Mouse (Mus musculus): ENCODE results near the gene Ptpn7.

DNA sequence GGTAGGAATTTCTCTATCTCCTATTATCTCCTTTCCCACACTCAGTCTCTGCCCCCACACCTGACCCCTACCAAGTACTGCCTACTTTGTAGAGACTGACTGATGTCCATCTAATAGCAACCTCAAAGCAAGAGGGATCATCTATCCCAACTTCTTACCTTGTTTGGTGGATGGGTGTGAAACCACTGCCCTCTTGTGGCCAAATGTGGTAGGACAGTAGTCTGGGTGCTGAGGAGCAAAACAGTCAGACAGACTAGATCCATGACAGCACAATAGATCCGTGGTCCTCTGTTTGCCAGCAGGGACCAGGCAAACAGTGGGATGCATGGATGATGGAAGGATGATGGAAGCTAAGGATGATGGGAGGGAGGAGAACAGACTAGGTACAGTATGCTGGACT is 4.0 kb downstream of the Ptpn7 start:
- no peak for TF ChIP-seq POLR2A (IDR thresholded peaks at IDR 0.05; ENCODE audit: borderline replicate concordance, insufficient read depth, low read length)
- TF ChIP-seq CTCF (IDR thresholded peaks at IDR 0.05; ENCODE audit: borderline replicate concordance, insufficient read depth, low read depth, low read length) = peak; percentile 91
